Mouse (Mus musculus) heart, embryonic 14.5 days (tissue): ENCODE data around the gene Aktip. TPM values are rescaled to one million over a fixed set of nuclear protein-coding genes. Genes with fewer than 3 reads are reported as not detected.

Experiments
- ATAC-seq: fragments of 200-750 bp; cut with Nextera tagmentation; 2 replicates; pipeline ENCODE4 v1.8.0; 2017; ENCODE audit warnings: low read depth, moderate TSS enrichment; ENCODE audit not compliant: insufficient number of reproducible peaks, insufficient read depth, low FRiP score
- H3K27ac ChIP-seq, 2 experiments: fragments of 200-500 bp in 1 of 2; fragments of 300-500 bp in 1 of 2; sonication (generic) in 1 of 2; replicated peaks in 1 of 2; 2 replicates each; pipeline ENCODE4 v1.5.1; 2012 to 2014; ENCODE audit warnings: low read depth in 2 of 2, low read length in 2 of 2, control low read depth in 1 of 2, mild to moderate bottlenecking in 1 of 2, mixed read lengths in 1 of 2; ENCODE audit not compliant: control insufficient read depth in 1 of 2, insufficient read depth in 1 of 2
- H3K27me3 ChIP-seq: fragments of 300-500 bp; sonication (generic); 2 replicates; pipeline ENCODE4 v1.6.1; 2014; ENCODE audit warnings: mild to moderate bottlenecking, low read length, control low read depth; ENCODE audit not compliant: control insufficient read depth, insufficient read depth
- H3K36me3 ChIP-seq: fragments of 300-500 bp; sonication (generic); 2 replicates; pipeline ENCODE4 v1.6.1; 2014; ENCODE audit warnings: mild to moderate bottlenecking, control low read depth, low read length, mixed read lengths; ENCODE audit not compliant: control insufficient read depth, insufficient read depth
- H3K4me1 ChIP-seq, 2 experiments: fragments of 200-500 bp in 1 of 2; fragments of 300-500 bp in 1 of 2; sonication (generic) in 1 of 2; 2 replicates each; pipeline ENCODE4 v1.6.1; 2012 to 2014; ENCODE audit warnings: low read length in 2 of 2, control low read depth in 1 of 2, mixed read lengths in 1 of 2; ENCODE audit not compliant: control insufficient read depth in 2 of 2, insufficient read depth in 2 of 2
- H3K4me2 ChIP-seq: fragments of 300-500 bp; sonication (generic); 2 replicates; pipeline ENCODE4 v1.6.1; 2014; ENCODE audit warnings: mild to moderate bottlenecking, low read length
- H3K4me3 ChIP-seq, 2 experiments: fragments of 200-500 bp in 1 of 2; fragments of 300-500 bp in 1 of 2; sonication (generic) in 1 of 2; 2 replicates each; pipeline ENCODE4 v1.5.1; 2012 to 2014; ENCODE audit warnings: low read length in 2 of 2, mild to moderate bottlenecking in 2 of 2, control low read depth in 1 of 2, low read depth in 1 of 2, moderate library complexity in 1 of 2; ENCODE audit not compliant: control insufficient read depth in 1 of 2, insufficient read depth in 1 of 2
- H3K9ac ChIP-seq: fragments of 300-500 bp; sonication (generic); 2 replicates; pipeline ENCODE4 v1.6.1; 2014; ENCODE audit warnings: mild to moderate bottlenecking, low read length
- H3K9me3 ChIP-seq: fragments of 300-500 bp; sonication (generic); 2 replicates; pipeline ENCODE4 v1.6.1; 2016; ENCODE audit warnings: low read length, control low read depth; ENCODE audit not compliant: control insufficient read depth
- WGBS: fragments of 180-500 bp; shearing (Covaris S2); extraction: QIAGEN DNeasy Blood & Tissue Kit; methylation state at CpG from one replicate; pipeline ENCODE4 v1.1.7; 2014; 5-methylcytosine and 5-hydroxymethylcytosine counted together
- polyA plus RNA-seq: library from polyadenylated mRNA; unstranded; fragments of >200 nt; fragmentation: Nextera tagmentation; extraction: Ambion mirVana; gene quantifications from 2 replicates; pipeline ENCODE4 v1.2.1, GENCODE M21; 2014

The Aktip gene
- polyA plus RNA-seq, 1 experiment from 2014 or later: 53.9 TPM

GRCm38 (mm10) chr8:91077077-91077867 is 122.5 kb downstream of the Aktip start:
- no peaks in the 10 kb centered on the region for H3K9me3 ChIP-seq
- H3K4me3 ChIP-seq: no peak overlapping the region
- H3K4me2 ChIP-seq: no peak overlapping the region
- 87% methylated on average over 12 of the region's 12 CpGs for WGBS
- H3K4me1 ChIP-seq: peaks cover 0 to 4% of the 10 kb centered on the region in 2 experiments; a peak in 1 of 4 replicates
- peaks cover 43% of the 10 kb centered on the region for H3K36me3 ChIP-seq
- no peak overlapping the region for H3K27ac ChIP-seq
- no peak for ATAC-seq
- no peak overlapping the region for H3K9ac ChIP-seq
- no peaks in the 10 kb centered on the region for H3K27me3 ChIP-seq

DNA sequence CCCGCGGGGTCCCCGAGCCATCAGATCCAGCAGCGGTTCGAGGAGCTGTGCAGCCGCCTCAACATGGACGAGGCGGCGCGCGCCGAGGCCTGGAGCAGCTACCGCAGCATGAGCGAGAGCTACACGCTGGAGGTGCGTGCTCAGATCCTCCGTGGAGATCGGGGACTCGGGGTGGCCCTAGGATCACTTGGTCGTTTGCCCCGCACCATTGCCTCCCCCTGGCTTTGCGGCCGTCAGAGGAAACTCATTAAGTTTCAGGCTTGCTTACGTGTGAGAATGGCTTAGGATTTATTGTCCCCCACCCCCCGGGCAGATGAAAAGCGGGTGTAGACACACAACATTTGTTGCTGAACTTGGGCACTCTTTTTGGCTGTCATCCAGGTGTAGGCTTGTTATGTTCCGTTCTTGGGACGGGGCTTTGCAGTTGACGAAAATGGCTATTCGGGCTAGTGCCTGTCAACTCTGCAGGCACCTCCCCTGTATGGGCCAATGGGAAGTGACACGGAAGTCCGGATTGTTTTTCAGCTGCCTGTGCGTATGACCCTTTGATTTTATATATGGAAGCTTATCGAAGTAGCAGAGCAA is 129.4 kb downstream of the Aktip start:
- peaks cover 5 to 20% of the 10 kb centered on the region in 2 experiments; a peak in 2 of 4 replicates for H3K4me1 ChIP-seq
- peak overlapping the region; percentile 78 to 94 for H3K4me3 ChIP-seq
- ATAC-seq: peak; percentile 78
- H3K9ac ChIP-seq: peak overlapping the region; percentile 89
- H3K27ac ChIP-seq: peak overlapping the region; percentile 75 to 80
- no peaks in the 10 kb centered on the region for H3K9me3 ChIP-seq
- H3K27me3 ChIP-seq: no peaks in the 10 kb centered on the region
- H3K4me2 ChIP-seq: peak overlapping the region; percentile 73
- H3K36me3 ChIP-seq: peaks cover 5% of the 10 kb centered on the region; the same call in 1 of the 2 replicates
- WGBS: under 1% methylated on average over 34 of the region's 34 CpGs

GRCm38 (mm10) chr8:91069834-91070233 is 129.9 kb downstream of the Aktip start, which contains the start of gene Rbl2:
TSS of gene Rbl2 (plus strand) at chr8:91070057.
- WGBS: under 1% methylated on average over 25 of the region's 25 CpGs
- Histone ChIP-seq H3K9me3 (no peaks in the 10 kb centered on the region), H3K27ac (peak within 1 kb of the TSS; percentile 75 to 80), H3K9ac (peak within 1 kb of the TSS; percentile 89), H3K4me3 (peak within 1 kb of the TSS; percentile 78 to 94), H3K4me2 (peak within 1 kb of the TSS; percentile 73), H3K4me1 (peaks cover 5 to 20% of the 10 kb centered on the region in 2 experiments; a peak in 2 of 4 replicates), H3K27me3 (no peaks in the 10 kb centered on the region), H3K36me3 (peaks cover 5% of the 10 kb centered on the region; the same call in 1 of the 2 replicates)
- ATAC-seq: peak; percentile 95

- no peaks in the 10 kb centered on the region for H3K9me3 ChIP-seq
- H3K27ac ChIP-seq: no peak overlapping the region
- ATAC-seq: no peak
- H3K4me3 ChIP-seq: peak overlapping the region; percentile 78 to 94; a peak in 3 of 4 replicates
- no peaks in the 10 kb centered on the region for H3K27me3 ChIP-seq
- WGBS: 7% methylated on average over 10 of the region's 10 CpGs
- peaks cover 5 to 20% of the 10 kb centered on the region in 2 experiments; a peak in 2 of 4 replicates for H3K4me1 ChIP-seq
- peak overlapping the region; percentile 73 for H3K4me2 ChIP-seq
- H3K9ac ChIP-seq: peak overlapping the region; percentile 89
- peaks cover 5% of the 10 kb centered on the region; the same call in 1 of the 2 replicates for H3K36me3 ChIP-seq
Observed at GRCm38 (mm10) chr8:91069407-91069806, 130.4 kb downstream of the Aktip start.

DNA sequence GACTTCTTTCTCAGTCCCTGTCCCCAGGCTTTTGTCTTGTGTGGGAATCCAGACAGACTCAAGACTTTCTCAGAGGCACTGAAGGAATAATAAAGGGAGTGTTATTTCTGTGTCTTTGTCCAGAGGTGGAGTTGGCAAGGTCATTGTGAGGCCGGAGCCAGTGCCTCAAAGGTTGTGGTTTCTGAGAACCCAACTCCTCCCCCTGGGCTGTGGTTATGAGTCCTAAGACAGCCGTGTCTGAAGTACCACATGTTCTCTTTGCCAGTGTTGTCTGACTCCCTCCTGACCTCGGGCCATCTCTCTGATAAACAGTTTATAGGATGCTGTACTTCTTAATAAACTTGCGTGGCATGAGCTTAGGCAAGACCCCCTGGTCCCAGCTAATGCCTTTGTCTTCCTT is 134.6 kb downstream of the Aktip start:
- H3K4me2 ChIP-seq: no peak overlapping the region
- peaks cover 8 to 18% of the 10 kb centered on the region in 2 experiments; a peak in 3 of 4 replicates for H3K4me1 ChIP-seq
- ATAC-seq: no peak
- 62% methylated on average over 4 of the region's 4 CpGs for WGBS
- H3K4me3 ChIP-seq: no peak overlapping the region
- H3K36me3 ChIP-seq: no peaks in the 10 kb centered on the region
- H3K9ac ChIP-seq: no peak overlapping the region
- H3K27ac ChIP-seq: no peak overlapping the region
- no peaks in the 10 kb centered on the region for H3K9me3 ChIP-seq
- H3K27me3 ChIP-seq: no peaks in the 10 kb centered on the region

Other genes with a start within 250 kb of the Aktip start
- 21.1 and 22.6 TPM in 2 replicates for gene Rbl2, start 129.9 kb downstream of the Aktip start, polyA plus RNA-seq
- gene Rpgrip1l, start 113.3 kb upstream of the Aktip start, polyA plus RNA-seq: 8.8 and 9.9 TPM in 2 replicates
- gene Fto, start 113.5 kb upstream of the Aktip start, polyA plus RNA-seq: 71.5 and 76.3 TPM in 2 replicates